Mouse (Mus musculus): ENCODE measurements around the gene Apbb2.

DNA sequence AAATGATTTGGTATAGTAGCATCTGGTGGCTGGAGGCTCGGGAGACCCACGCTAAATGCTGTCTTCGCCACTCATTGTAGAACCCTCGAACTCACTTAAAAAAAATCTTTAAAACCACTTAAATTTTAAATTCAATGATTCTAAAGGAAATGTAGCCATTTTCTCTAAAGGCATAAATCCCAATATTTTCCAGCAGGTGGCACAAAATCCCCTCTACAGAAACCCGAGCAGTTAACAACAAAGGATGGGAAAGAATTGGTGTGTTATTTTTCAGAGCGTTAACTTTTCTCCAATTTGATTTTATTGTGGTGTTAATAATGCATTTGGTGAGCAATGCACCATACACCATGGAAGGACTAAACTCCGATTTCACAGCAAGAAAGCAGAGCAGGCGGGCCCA is 231.1 kb downstream of the Apbb2 start:
- TF ChIP-seq EP300 (IDR thresholded peaks at IDR 0.05) (no peak), CTCF (IDR thresholded peaks at IDR 0.05) (peak; percentile 64)

Measured in lung, postnatal 0 days (tissue).